Mouse (Mus musculus) spleen, adult 2 months (tissue): ENCODE results near the gene Mdm1. TPM values are rescaled to one million over a fixed set of nuclear protein-coding genes. Genes with fewer than 3 reads are reported as not detected.

Experiments used
- DNase-seq, 2 experiments: peaks; one replicate each; pipeline versions ENCODE4 v3.0.0 to v3.0.0-alpha.2; 2012 to 2021; ENCODE audit warnings: low spot score in 2 of 2, low read depth in 1 of 2
- H3K27ac ChIP-seq: fragments of 200-500 bp; 2 replicates; pipeline ENCODE4 v1.5.1; 2012; ENCODE audit warnings: low read length, inconsistent platforms; ENCODE audit not compliant: insufficient read depth
- H3K27me3 ChIP-seq: fragments of 200-500 bp; 2 replicates; pipeline ENCODE4 v1.6.1; 2012; ENCODE audit warnings: mild to moderate bottlenecking, moderate library complexity, low read length, inconsistent platforms; ENCODE audit not compliant: control insufficient read depth, insufficient read depth
- H3K36me3 ChIP-seq: fragments of 200-500 bp; 2 replicates; pipeline ENCODE4 v1.6.1; 2012; ENCODE audit warnings: mild to moderate bottlenecking, low read length, inconsistent platforms; ENCODE audit not compliant: control insufficient read depth, insufficient read depth
- H3K4me1 ChIP-seq: fragments of 200-500 bp; 2 replicates; pipeline ENCODE4 v1.6.1; 2011; ENCODE audit warnings: inconsistent platforms; ENCODE audit not compliant: control insufficient read depth, insufficient read depth, insufficient read length
- H3K4me3 ChIP-seq: fragments of 200-500 bp; 2 replicates; pipeline ENCODE4 v1.5.1; 2011; ENCODE audit warnings: mild to moderate bottlenecking, inconsistent platforms; ENCODE audit not compliant: insufficient read depth, insufficient read length; ENCODE audit errors: extremely low read depth
- CTCF ChIP-seq: fragments of 200-500 bp; IDR thresholded peaks from 2 replicates; pipeline ENCODE4 v1.5.1; 2011; ENCODE audit warnings: mild to moderate bottlenecking, inconsistent platforms; ENCODE audit not compliant: insufficient read depth, insufficient read length, insufficient replicate concordance; ENCODE audit errors: extremely low read depth
- POLR2A ChIP-seq: fragments of 200-500 bp; IDR thresholded peaks from 2 replicates; pipeline ENCODE4 v1.6.1; 2011; ENCODE audit warnings: low read depth, low read length, inconsistent platforms
- WGBS: fragments of 180-500 bp; shearing (Covaris S2); methylation state at CpG from one replicate; pipeline ENCODE4 v1.1.7; 2018; 5-methylcytosine and 5-hydroxymethylcytosine counted together
- polyA plus RNA-seq: library from polyadenylated mRNA; depleted of rRNA; stranded (reverse); fragments of >200 nt; gene quantifications from 2 replicates; pipeline ENCODE4 v1.2.3, GENCODE M21; 2012

Gene Mdm1
- polyA plus RNA-seq, 1 experiment = 3.4 TPM

DNA sequence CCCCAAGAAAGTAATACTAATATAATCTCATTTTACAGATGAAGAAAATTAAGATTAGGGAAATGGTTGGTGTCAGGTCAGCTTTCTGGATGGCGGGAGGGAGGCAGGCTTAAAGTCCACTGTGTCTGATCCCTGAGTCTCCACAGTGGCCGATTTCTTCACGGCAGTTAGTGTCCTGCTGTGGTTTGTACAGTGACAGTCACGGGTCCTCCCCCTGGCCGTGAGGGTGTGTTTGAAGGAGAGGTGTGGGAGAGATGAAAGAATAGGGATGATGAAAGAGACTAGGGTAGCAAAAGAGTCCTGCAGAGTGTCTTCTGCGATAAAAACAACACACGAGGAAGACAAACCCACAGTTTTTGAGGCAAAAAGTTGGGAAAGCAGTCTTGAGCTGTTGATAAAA is 30.0 kb upstream of the Mdm1 start:
- Histone ChIP-seq H3K27me3 (no peaks in the 10 kb centered on the region), H3K4me1 (peaks cover 6% of the 10 kb centered on the region; the same call in 1 of the 2 replicates), H3K27ac (no peak overlapping the region), H3K4me3 (no peak overlapping the region), H3K36me3 (no peaks in the 10 kb centered on the region)
- DNase-seq = no peak
- TF ChIP-seq CTCF = no peak
- TF ChIP-seq POLR2A = no peak
- 51% methylated on average over 7 of the region's 7 CpGs for WGBS

GRCm38 (mm10) chr10:118112294-118112893 is 29.2 kb upstream of the Mdm1 start:
- no peak overlapping the region for H3K27ac ChIP-seq
- H3K4me1 ChIP-seq = peaks cover 6% of the 10 kb centered on the region; the same call in 1 of the 2 replicates
- H3K27me3 ChIP-seq = no peaks in the 10 kb centered on the region
- no peak overlapping the region for H3K4me3 ChIP-seq
- H3K36me3 ChIP-seq = no peaks in the 10 kb centered on the region
- TF ChIP-seq CTCF = no peak
- TF ChIP-seq POLR2A = no peak
- WGBS = 80% methylated on average over 11 of the region's 11 CpGs
- no peak for DNase-seq

GRCm38 (mm10) chr10:118113256-118113682 is 28.3 kb upstream of the Mdm1 start:
- WGBS = 84% methylated on average over 9 of the region's 9 CpGs
- no peak for DNase-seq
- peaks cover 6% of the 10 kb centered on the region; the same call in 1 of the 2 replicates for H3K4me1 ChIP-seq

DNA sequence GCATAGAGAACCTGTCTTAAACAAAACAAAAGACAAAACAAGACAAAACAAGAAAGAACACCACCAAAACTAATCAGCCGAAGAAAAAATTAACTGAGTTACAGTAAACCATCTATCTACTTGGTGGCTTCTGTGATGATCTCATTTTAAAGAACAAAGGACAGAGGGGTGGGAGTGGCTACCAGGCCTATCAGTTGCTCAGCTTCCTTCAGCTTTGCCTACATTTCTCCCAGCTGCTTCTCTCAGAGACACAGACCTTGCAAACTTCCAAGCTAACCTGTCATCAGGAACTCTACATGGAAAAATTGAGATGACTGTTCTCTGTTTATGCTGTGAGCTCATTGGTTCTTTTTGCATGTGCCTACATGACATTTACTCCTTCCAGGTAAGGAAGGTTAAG is 27.3 kb upstream of the Mdm1 start:
- no peak for TF ChIP-seq CTCF
- no peak for TF ChIP-seq POLR2A
- H3K27ac ChIP-seq = no peak overlapping the region
- no peak for DNase-seq
- no peaks in the 10 kb centered on the region for H3K27me3 ChIP-seq
- peaks cover 6% of the 10 kb centered on the region; the same call in 1 of the 2 replicates for H3K4me1 ChIP-seq
- no peak overlapping the region for H3K4me3 ChIP-seq
- WGBS = 69% methylated on average over 1 of the region's 1 CpGs
- H3K36me3 ChIP-seq = no peaks in the 10 kb centered on the region

More at GRCm38 (mm10) chr10:118113256-118113682, 28.3 kb upstream of the Mdm1 start:
- H3K4me3 ChIP-seq = no peak overlapping the region
- no peaks in the 10 kb centered on the region for H3K36me3 ChIP-seq
- H3K27me3 ChIP-seq = no peaks in the 10 kb centered on the region
- TF ChIP-seq CTCF = no peak
- TF ChIP-seq POLR2A = no peak
- H3K27ac ChIP-seq = no peak overlapping the region

GRCm38 (mm10) chr10:118116456-118116855 is 25.2 kb upstream of the Mdm1 start:
- Histone ChIP-seq H3K27ac (no peak overlapping the region), H3K4me1 (no peaks in the 10 kb centered on the region), H3K36me3 (no peaks in the 10 kb centered on the region), H3K4me3 (no peak overlapping the region), H3K27me3 (no peaks in the 10 kb centered on the region)
- no peak for TF ChIP-seq POLR2A
- TF ChIP-seq CTCF = no peak
- 81% methylated on average over 2 of the region's 2 CpGs for WGBS
- no peak for DNase-seq

GRCm38 (mm10) chr10:118121047-118121936 is 20.3 kb upstream of the Mdm1 start:
- Histone ChIP-seq H3K4me3 (no peak overlapping the region), H3K36me3 (no peaks in the 10 kb centered on the region), H3K27me3 (no peaks in the 10 kb centered on the region), H3K27ac (no peak overlapping the region), H3K4me1 (no peaks in the 10 kb centered on the region; the same call in 1 of the 2 replicates)
- DNase-seq = no peak
- 38% methylated on average over 25 of the region's 25 CpGs for WGBS
- TF ChIP-seq POLR2A = no peak
- no peak for TF ChIP-seq CTCF

- Histone ChIP-seq H3K27me3 (no peaks in the 10 kb centered on the region), H3K27ac (no peak overlapping the region), H3K36me3 (no peaks in the 10 kb centered on the region), H3K4me3 (no peak overlapping the region), H3K4me1 (no peaks in the 10 kb centered on the region; the same call in 1 of the 2 replicates)
- WGBS = 25% methylated on average over 13 of the region's 13 CpGs
- peak; percentile 35 to 64 for DNase-seq
- TF ChIP-seq POLR2A (no peak), CTCF (peak; percentile 7; the same call in 1 of the 2 replicates)
These were observed 19.7 kb upstream of the Mdm1 start for GRCm38 (mm10) chr10:118121937-118122285.
